Mouse (Mus musculus) granulocyte monocyte progenitor cell, adult 5-6 weeks (primary cell): ENCODE measurements around the gene Dvl2. TPM values are rescaled to one million over a fixed set of nuclear protein-coding genes. Genes with fewer than 3 reads are reported as not detected.
A peak's percentile ranks its signal among the peaks of the same experiment; 100 is the strongest.
"Not testable (repeated sequence)": the region's sequence is repeated elsewhere in the genome, so short reads cannot be mapped to it uniquely, and the experiment has no call there.

Experiments
- ATAC-seq: replicated peaks from 2 replicates; pipeline ENCODE4 v1.8.0; 2016; ENCODE audit warnings: mild to moderate bottlenecking, moderate TSS enrichment, inconsistent platforms; ENCODE audit not compliant: poor library complexity, severe bottlenecking
- total RNA-seq, 2 experiments: library from RNA; stranded (forward) in 1 of 2; stranded (reverse) in 1 of 2; fragments of 200-712, 200-1000 nt in 1 of 2; fragments of >200 nt in 1 of 2; fragmentation: Nextera tagmentation in 1 of 2; gene quantifications; 2 replicates each; pipeline ENCODE4 v1.2.3; 2014 to 2017

Dvl2 gene
- total RNA-seq, 2 experiments from 2014 or later, result 4.6 to 18.0 TPM

GRCm38 (mm10) chr11:70001159-70001558, 764 bp downstream of the Dvl2 start:
- no peak for ATAC-seq

DNA sequence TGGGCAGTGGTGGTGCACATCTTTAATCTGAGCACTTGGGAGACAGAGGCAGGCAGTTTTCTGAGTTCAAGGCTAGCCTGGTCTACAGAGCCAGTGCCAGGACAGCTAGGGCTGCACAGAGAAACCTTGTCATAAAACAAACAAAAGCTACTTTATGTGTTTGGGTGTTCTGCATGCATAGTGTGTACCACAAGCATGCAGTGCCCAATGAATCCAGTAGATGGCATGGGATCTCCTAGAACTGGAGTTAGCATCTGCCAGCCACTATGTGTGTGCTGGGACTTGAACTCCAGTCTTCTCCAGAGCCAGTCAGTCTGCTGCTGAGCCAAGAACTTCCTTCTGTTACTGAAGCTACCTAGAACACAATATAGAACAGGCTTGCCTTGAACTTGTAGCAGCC, 1.5 kb downstream of the Dvl2 start:
- ATAC-seq, result peak; percentile 22; the same call in 1 of the 2 replicates

DNA sequence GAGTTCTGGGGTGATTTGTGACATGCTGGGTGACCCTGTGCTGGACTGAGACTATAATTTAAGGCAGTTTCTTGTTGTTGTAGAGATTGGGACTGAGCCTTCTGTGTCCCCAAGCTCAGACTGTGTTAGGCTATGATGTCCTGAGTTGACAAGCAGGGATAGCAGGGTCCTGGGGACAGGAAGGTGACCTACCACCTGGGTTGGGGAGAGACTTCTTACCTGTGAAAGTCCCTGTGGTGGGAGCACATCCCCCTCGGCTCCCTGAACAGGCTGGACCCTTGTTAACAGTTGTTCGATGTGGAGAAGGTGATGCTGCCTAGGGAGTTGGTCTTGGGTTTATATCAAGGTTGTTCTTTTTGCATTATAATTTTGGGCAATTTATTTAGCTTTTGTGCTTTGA, 2.1 kb downstream of the Dvl2 start:
- ATAC-seq, result no peak

GRCm38 (mm10) chr11:70005521-70005920, 5.1 kb downstream of the Dvl2 start:
- peak; percentile 26 for ATAC-seq

DNA sequence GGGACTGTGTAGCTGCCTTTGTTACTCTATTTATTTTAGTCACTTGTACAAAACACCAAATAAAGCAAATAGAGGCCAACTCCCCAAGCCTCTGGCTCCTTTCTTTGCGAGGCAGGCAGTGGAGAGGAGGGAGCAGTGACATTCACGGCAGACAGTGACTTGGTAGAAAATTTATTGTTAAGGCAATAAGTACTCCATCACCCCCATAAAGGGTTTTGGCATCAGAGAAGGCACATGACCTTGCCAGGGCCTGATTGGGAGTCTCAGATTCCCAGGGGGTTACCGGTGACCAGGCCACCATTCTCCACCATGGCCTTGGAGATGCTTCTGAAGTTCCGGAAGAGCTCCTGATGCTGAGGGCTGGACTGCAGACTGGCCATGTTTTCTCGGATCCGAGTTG, 9.6 kb downstream of the Dvl2 start:
- no peak for ATAC-seq

- ATAC-seq, result no peak
Measured at GRCm38 (mm10) chr11:70010548-70010947, 10.2 kb downstream of the Dvl2 start.

DNA sequence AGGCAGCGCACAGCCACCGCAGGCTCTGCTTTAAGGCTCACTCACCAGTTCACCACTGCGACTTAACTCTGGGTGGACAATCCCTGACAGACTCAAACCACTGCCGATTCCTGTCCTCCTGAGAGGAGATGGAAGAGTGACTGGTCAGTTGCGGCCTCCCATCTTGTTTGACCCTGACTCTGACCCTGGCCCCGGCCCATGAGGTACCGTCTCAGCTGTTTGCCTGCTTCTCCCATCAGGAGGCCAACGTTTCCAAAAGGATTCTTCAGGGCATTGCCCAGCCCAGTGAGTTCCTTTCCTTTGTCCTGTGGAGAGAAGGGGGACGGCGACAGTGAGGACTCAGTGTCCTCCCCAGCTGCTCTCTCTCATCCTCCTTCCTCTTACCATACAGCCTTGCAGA, 10.6 kb downstream of the Dvl2 start:
- no peak for ATAC-seq

GRCm38 (mm10) chr11:70012931-70013330, 12.5 kb downstream of the Dvl2 start:
- ATAC-seq, result no peak

DNA sequence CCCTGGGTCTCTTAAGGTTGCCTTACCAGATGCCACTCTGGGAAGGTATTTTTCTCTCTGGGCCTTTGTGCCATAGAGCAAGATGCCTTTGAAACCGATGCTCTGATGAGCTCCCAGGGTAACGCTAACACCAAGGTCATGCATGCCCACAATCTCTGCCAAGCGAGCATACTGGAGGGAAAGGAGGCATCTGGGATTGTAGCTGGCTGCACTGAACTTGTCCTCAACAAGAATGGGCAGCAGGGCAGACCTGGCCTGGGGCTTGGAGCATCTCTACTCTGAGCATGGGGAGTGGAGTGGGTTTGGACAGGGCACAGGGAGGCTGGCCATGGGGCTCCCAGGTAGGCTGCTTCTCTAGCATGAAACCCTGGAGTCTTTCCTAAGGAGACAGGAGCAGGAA, 13.0 kb downstream of the Dvl2 start:
- no peak for ATAC-seq

DNA sequence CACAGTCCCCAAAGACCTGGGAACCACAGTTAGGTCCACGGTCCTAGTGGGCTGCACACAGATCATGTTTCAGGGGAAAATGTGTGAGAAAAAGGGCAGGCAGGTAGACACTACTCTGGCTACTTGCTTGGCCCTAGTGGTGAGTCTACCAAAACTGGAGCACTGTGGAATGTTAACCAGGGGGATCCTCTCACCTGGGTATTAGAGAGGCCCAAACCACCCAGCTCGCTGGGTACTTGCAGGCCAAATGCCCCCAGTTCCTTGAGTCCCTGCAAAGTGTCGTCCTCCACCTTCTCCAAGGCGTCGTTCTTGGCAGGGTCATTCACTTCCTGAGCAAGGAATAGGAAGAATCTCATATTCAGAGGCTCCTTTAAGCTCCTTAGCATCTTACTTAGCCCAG, 13.7 kb downstream of the Dvl2 start:
- no peak for ATAC-seq

GRCm38 (mm10) chr11:70014880-70015558, 14.6 kb downstream of the Dvl2 start, which contains the start of gene Acadvl:
TSS of gene Acadvl (minus strand) at chr11:70015411.
- ATAC-seq, result peak; percentile 83

- ATAC-seq, result no peak
Measured at GRCm38 (mm10) chr11:70015677-70016076, 15.3 kb downstream of the Dvl2 start.

- not testable (repeated sequence) for ATAC-seq
Measured at GRCm38 (mm10) chr11:70016177-70016576, 15.8 kb downstream of the Dvl2 start.

GRCm38 (mm10) chr11:70016669-70017068, 16.3 kb downstream of the Dvl2 start, which contains the start of gene Dlg4:
TSS of gene Dlg4 (plus strand) at chr11:70016942.
- ATAC-seq, result no peak

- no peak for ATAC-seq
Measured at GRCm38 (mm10) chr11:70017199-70017767, 16.9 kb downstream of the Dvl2 start.

DNA sequence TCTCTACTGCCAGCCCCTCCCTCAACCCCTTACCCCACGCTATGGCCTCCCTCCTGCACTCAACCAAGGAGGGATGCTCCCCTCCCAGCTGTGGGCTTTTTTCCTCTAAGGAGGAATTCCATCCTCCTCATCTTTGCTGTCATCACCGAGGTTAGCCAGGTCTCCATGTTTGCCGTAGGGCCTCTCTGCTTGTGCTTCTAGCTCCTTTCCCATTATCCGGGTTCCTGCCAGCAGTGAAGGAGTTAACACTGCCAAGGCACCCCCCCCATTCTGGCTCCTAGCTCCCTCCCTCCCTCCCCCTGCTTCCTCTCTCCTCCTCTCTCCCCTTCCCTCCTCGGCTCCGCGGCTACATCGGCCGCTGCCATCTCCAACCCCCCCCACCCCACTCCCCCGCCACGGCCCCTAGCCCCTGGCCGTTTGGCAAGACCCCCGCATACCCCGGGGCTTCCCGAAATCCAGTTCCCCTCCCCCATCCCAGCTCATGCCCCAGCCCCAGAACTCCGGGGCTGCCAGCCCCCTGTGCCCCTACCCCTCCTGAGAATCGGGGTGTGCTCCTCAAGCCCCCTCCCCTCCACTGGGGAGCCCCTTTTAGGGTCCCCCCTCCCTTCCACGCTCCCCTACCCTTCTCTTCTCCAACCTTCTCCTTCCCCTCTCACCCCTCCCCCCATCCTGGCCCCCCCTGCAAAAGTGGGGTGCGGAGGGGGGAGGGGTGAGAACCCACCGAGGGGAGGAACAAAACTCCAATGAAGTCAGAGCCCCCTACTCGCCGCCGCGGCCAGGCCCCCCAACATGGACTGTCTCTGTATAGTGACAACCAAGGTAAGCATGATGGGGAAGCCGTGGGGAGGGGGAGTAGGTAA, 18.0 kb downstream of the Dvl2 start:
- no peak for ATAC-seq

DNA sequence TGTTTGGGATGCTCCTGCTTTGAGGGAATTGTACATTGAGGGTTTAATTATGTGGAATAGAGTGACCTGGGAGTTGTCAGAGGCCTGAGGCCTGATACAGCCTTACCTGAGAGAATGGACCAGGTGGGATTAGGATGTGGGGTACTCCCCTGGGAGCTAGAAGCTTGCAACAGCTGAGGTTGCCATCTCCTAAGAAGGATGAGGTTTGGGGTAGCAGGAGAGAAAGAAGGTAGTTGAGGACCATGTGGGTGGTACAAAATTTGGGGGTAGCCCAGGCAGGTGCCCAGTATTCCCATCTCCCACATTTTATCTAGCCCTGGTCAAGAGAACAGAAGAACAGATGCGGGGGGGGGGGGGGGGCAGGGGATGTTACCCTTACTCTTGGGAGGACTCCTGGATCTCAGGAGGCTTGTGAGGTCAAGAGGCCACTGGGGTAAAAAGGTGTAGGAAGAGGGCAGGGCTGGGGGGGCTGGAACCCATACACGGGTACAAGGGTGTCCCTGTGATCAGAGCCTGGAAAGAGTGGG, 19.2 kb downstream of the Dvl2 start:
- ATAC-seq, result no peak

DNA sequence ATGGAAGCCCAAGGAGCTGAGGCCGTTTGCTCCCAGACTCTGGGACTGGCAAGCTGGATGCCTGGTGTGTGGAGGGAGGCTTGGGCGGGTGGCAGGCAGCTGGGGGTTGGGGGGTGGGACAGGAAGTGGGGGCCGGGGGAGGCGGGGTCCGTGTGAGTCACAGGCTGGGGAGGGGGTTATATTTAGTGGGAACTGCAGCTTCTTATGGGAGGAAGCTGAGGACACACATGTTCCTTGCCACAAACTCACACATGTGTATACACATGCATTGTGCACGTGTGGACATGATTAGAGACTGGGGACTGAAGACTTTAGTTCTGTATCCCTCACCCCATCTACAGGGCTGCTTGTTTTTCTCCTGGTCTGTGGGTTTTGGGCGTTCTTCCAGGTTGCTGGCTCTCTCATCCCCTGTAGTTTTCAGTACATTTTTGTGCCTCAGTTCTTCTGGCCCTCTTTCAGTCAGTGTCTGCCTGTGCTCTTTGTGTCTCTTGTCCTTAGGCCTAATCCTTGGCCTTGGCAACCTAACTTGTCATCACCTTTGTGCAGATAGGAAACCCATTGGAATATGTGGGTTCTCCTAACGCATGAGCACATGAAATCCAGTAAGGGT, 19.7 kb downstream of the Dvl2 start:
- ATAC-seq, result no peak

GRCm38 (mm10) chr11:70020731-70021263, 20.4 kb downstream of the Dvl2 start:
- ATAC-seq, result peak; percentile 72
